Mouse (Mus musculus) midbrain, embryonic 13.5 days (tissue): Measurements from ENCODE around the gene Calm3. TPM values are rescaled to one million over a fixed set of nuclear protein-coding genes. Genes with fewer than 3 reads are reported as not detected.

Experiments
- polyA plus RNA-seq: library from polyadenylated mRNA; unstranded; fragments of >200 nt; fragmentation: Nextera tagmentation; extraction: Ambion mirVana; gene quantifications from 2 replicates; pipeline ENCODE4 v1.2.1, GENCODE M21; 2015

Gene Calm3
- polyA plus RNA-seq, 1 experiment from 2014 or later: 297 TPM

Other genes starting within 250 kb of the Calm3 start
- gene Ceacam15, start 248.4 kb downstream of the Calm3 start, polyA plus RNA-seq: not detected in 2 replicates
- 0.14 TPM in 1 of 2 replicates, not detected in the other for gene Ceacam9, start 202.2 kb downstream of the Calm3 start, polyA plus RNA-seq
- gene Ap2s1, start 185.7 kb downstream of the Calm3 start, polyA plus RNA-seq: 360 and 361 TPM in 2 replicates
- gene Slc1a5, start 142.8 kb downstream of the Calm3 start, polyA plus RNA-seq: 13.8 and 14.9 TPM in 2 replicates
- 184 and 186 TPM in 2 replicates for gene Strn4, start 108.2 kb downstream of the Calm3 start, polyA plus RNA-seq
- gene Fkrp, start 107.4 kb downstream of the Calm3 start, polyA plus RNA-seq: 43.9 and 46.1 TPM in 2 replicates
- 6.4 and 6.6 TPM in 2 replicates for gene Prkd2, start 81.2 kb downstream of the Calm3 start, polyA plus RNA-seq
- 2.8 and 2.9 TPM in 2 replicates for gene Dact3, start 48.8 kb downstream of the Calm3 start, polyA plus RNA-seq
- 23.4 and 30.8 TPM in 2 replicates for gene Gng8, start 32.3 kb downstream of the Calm3 start, polyA plus RNA-seq
- 0.41 and 0.54 TPM in 2 replicates for gene Ptgir, start 17.6 kb downstream of the Calm3 start, polyA plus RNA-seq
- gene Pnmal2, start 20.6 kb upstream of the Calm3 start, polyA plus RNA-seq: 119 and 120 TPM in 2 replicates
- gene Pnmal1, start 35.6 kb upstream of the Calm3 start, polyA plus RNA-seq: 54.7 and 60.8 TPM in 2 replicates
- 3.4 and 4.3 TPM in 2 replicates for gene Gm42372, start 59.0 kb upstream of the Calm3 start, polyA plus RNA-seq
- gene Ccdc8, start 68.6 kb upstream of the Calm3 start, polyA plus RNA-seq: 5.6 and 5.9 TPM in 2 replicates
- 108 and 110 TPM in 2 replicates for gene Ppp5c, start 103.8 kb upstream of the Calm3 start, polyA plus RNA-seq
- 2.0 and 2.4 TPM in 2 replicates for gene Hif3a, start 138.3 kb upstream of the Calm3 start, polyA plus RNA-seq
- gene Psg16, start 149.9 kb upstream of the Calm3 start, polyA plus RNA-seq: 1.2 and 1.5 TPM in 2 replicates
- not detected in 2 replicates for gene Ceacam3, start 226.2 kb upstream of the Calm3 start, polyA plus RNA-seq